In genomic region chr17:25867836-25868600, GRCm38 (mm10) we compare ENCODE assay signal across 7 mouse cellular contexts. TPM values are rescaled to one million over a fixed set of nuclear protein-coding genes. Genes with fewer than 3 reads are reported as not detected.
A peak's percentile ranks its signal among the peaks of the same experiment; 100 is the strongest.
DNase-seq lines count a peak whose midpoint lies in the region; ATAC-seq and TF ChIP-seq lines count a peak whose summit lies in the region.

No protein-coding gene starts in this region.

- H3K9ac ChIP-seq in forebrain, postnatal 0 days, result peak overlapping the region; percentile 57
- H3K9ac ChIP-seq in hindbrain, embryonic 14.5 days, result peak overlapping the region; percentile 70
- H3K9ac ChIP-seq in liver, embryonic 11.5 days (ENCODE audit: low read depth, low read length), result peak overlapping the region; percentile 82
- H3K9ac ChIP-seq in midbrain, postnatal 0 days (replicated peaks; ENCODE audit: low read length, poor library complexity, severe bottlenecking), result peak overlapping the region; percentile 74

- H3K4me1 ChIP-seq in forebrain, postnatal 0 days (ENCODE audit: insufficient read depth), result 0 out of 2 replicates have a peak, but pooled peaks cover 4% of the 10 kb centered on the region
- H3K4me1 ChIP-seq in hindbrain, embryonic 14.5 days (replicated peaks; ENCODE audit: control insufficient read depth, insufficient read depth, low read length), result peaks cover 12% of the 10 kb centered on the region
- peaks cover 14% of the 10 kb centered on the region for H3K4me1 ChIP-seq in liver, embryonic 11.5 days (replicated peaks; ENCODE audit: control insufficient read depth, insufficient read depth, low read length)
- peaks cover 10% of the 10 kb centered on the region; the same call in 1 of the 2 replicates for H3K4me1 ChIP-seq in midbrain, postnatal 0 days (ENCODE audit: insufficient read depth, low read length)

- no peaks in the 10 kb centered on the region; the same call in 1 of the 2 replicates for H3K36me3 ChIP-seq in forebrain, postnatal 0 days (ENCODE audit: insufficient read depth)
- H3K36me3 ChIP-seq in hindbrain, embryonic 14.5 days (replicated peaks; ENCODE audit: control insufficient read depth, insufficient read depth), result no peaks in the 10 kb centered on the region
- peaks cover 8% of the 10 kb centered on the region; the same call in 1 of the 2 replicates for H3K36me3 ChIP-seq in liver, embryonic 11.5 days (ENCODE audit: control insufficient read depth, insufficient read depth, low read length)
- H3K36me3 ChIP-seq in midbrain, postnatal 0 days (ENCODE audit: insufficient read depth, low read length), result peaks cover 9% of the 10 kb centered on the region; the same call in 1 of the 2 replicates

- H3K9me3 ChIP-seq in forebrain, postnatal 0 days (ENCODE audit: low read length), result no peaks in the 10 kb centered on the region
- no peaks in the 10 kb centered on the region for H3K9me3 ChIP-seq in hindbrain, embryonic 14.5 days (ENCODE audit: control insufficient read depth, low read length)
- H3K9me3 ChIP-seq in liver, embryonic 11.5 days (ENCODE audit: control insufficient read depth, low read length), result no peaks in the 10 kb centered on the region
- H3K9me3 ChIP-seq in midbrain, postnatal 0 days (ENCODE audit: low read length), result no peaks in the 10 kb centered on the region

- H3K4me3 ChIP-seq in forebrain, postnatal 0 days (ENCODE audit: low read depth, low read length), result peak overlapping the region; percentile 59
- H3K4me3 ChIP-seq in hindbrain, embryonic 14.5 days (replicated peaks; ENCODE audit: low read length), result peak overlapping the region; percentile 72
- peak overlapping the region; percentile 86 for H3K4me3 ChIP-seq in liver, embryonic 11.5 days (ENCODE audit: low read depth, low read length)
- peak overlapping the region; percentile 91 for H3K4me3 ChIP-seq in midbrain, postnatal 0 days (ENCODE audit: low read depth, low read length)

- H3K4me2 ChIP-seq in forebrain, postnatal 0 days (ENCODE audit: low read depth), result peak overlapping the region; percentile 92
- H3K4me2 ChIP-seq in hindbrain, embryonic 14.5 days (replicated peaks), result peak overlapping the region; percentile 92
- peak overlapping the region; percentile 93 for H3K4me2 ChIP-seq in liver, embryonic 11.5 days
- H3K4me2 ChIP-seq in midbrain, postnatal 0 days (ENCODE audit: low read depth, low read length, poor library complexity, severe bottlenecking), result peak overlapping the region; percentile 98

- peak; percentile 30 for DNase-seq in ZHBTc4 (ENCODE audit: low read depth, low spot score)
- peak; percentile 74 for DNase-seq in cerebellum, adult 11-12 months
- DNase-seq in forebrain, postnatal 0 days, result no peak
- DNase-seq in hindbrain, embryonic 14.5 days (ENCODE audit: low spot score), result no peak
- DNase-seq in liver, embryonic 11.5 days (ENCODE audit: low spot score), result peak; percentile 73
- no peak for DNase-seq in midbrain, postnatal 0 days (ENCODE audit: low spot score)
- no peak for DNase-seq in left cerebral cortex, adult 18-20 months (ENCODE audit: low spot score in 2 of 2)

- under 1% methylated on average over 42 of the region's 42 CpGs for WGBS in forebrain, postnatal 0 days
- 1% methylated on average over 41 of the region's 42 CpGs for WGBS in hindbrain, embryonic 14.5 days
- WGBS in liver, embryonic 11.5 days, result under 1% methylated on average over 42 of the region's 42 CpGs
- WGBS in midbrain, postnatal 0 days, result 2% methylated on average over 40 of the region's 42 CpGs

- H3K27me3 ChIP-seq in forebrain, postnatal 0 days (ENCODE audit: insufficient read depth, low read length), result no peaks in the 10 kb centered on the region
- no peaks in the 10 kb centered on the region for H3K27me3 ChIP-seq in hindbrain, embryonic 14.5 days (ENCODE audit: control insufficient read depth, insufficient read depth, low read length)
- H3K27me3 ChIP-seq in liver, embryonic 11.5 days (replicated peaks; ENCODE audit: control insufficient read depth, insufficient read depth, low read length), result no peaks in the 10 kb centered on the region
- H3K27me3 ChIP-seq in midbrain, postnatal 0 days (ENCODE audit: insufficient read depth, low read length), result no peaks in the 10 kb centered on the region

- ATAC-seq in forebrain, postnatal 0 days, result peak; percentile 50
- no peak; the same call in 1 of the 2 replicates for ATAC-seq in hindbrain, embryonic 14.5 days (ENCODE audit: low FRiP score)
- peak; percentile 68 for ATAC-seq in liver, embryonic 11.5 days (replicated peaks; ENCODE audit: low FRiP score)
- ATAC-seq in midbrain, postnatal 0 days (ENCODE audit: low FRiP score), result peak; percentile 52; the same call in 1 of the 2 replicates

- H3K27ac ChIP-seq in forebrain, postnatal 0 days (ENCODE audit: low read depth, low read length), result no peak overlapping the region; the same call in 1 of the 2 replicates
- H3K27ac ChIP-seq in hindbrain, embryonic 14.5 days, result 0 out of 2 replicates have a peak overlapping the region, but pooled peaks have one; percentile 10
- H3K27ac ChIP-seq in liver, embryonic 11.5 days (ENCODE audit: low read depth, low read length), result peak overlapping the region; percentile 70
- H3K27ac ChIP-seq in midbrain, postnatal 0 days (ENCODE audit: low read depth, low read length), result peak overlapping the region; percentile 63

- no peak for TF ChIP-seq CTCF in forebrain, postnatal 0 days (IDR thresholded peaks at IDR 0.05; ENCODE audit: low read depth)
- TF ChIP-seq CTCF in midbrain, postnatal 0 days (IDR thresholded peaks at IDR 0.05), result no peak

RNA-seq across cellular contexts. Expression of gene Mcrip2, which starts 0.5 kb away (rescaled TPM):
- 10.3 and 16.5 TPM in 2 replicates for total RNA-seq in forebrain, postnatal 0 days (2014; rRNA removed)
- 32.5 and 37.1 TPM in 2 replicates for polyA plus RNA-seq in forebrain, postnatal 0 days (2015; fragmentation: Nextera tagmentation; extraction: Ambion mirVana)
- 26.8 and 27.3 TPM in 2 replicates for polyA plus RNA-seq in hindbrain, embryonic 14.5 days (2014; fragmentation: Nextera tagmentation; extraction: Ambion mirVana)
- polyA plus RNA-seq in liver, embryonic 11.5 days (2014; fragmentation: Nextera tagmentation; extraction: Ambion mirVana), result 96.5 and 110 TPM in 2 replicates
- 14.6 and 29.9 TPM in 2 replicates for total RNA-seq in midbrain, postnatal 0 days (2014; rRNA removed)
- polyA plus RNA-seq in midbrain, postnatal 0 days (2015; fragmentation: Nextera tagmentation; extraction: Ambion mirVana), result 39.5 and 45.5 TPM in 2 replicates
- 10 to 100 TPM; 20.0 to 25.6 TPM for total RNA-seq in left cerebral cortex, adult 18-20 months (2021)

RNA-seq across cellular contexts. Expression of gene Wdr90, which starts 6.7 kb away (rescaled TPM):
- total RNA-seq in forebrain, postnatal 0 days (2014; rRNA removed), result 29.8 and 40.2 TPM in 2 replicates
- polyA plus RNA-seq in forebrain, postnatal 0 days (2015; fragmentation: Nextera tagmentation; extraction: Ambion mirVana), result 8.0 and 13.2 TPM in 2 replicates
- polyA plus RNA-seq in hindbrain, embryonic 14.5 days (2014; fragmentation: Nextera tagmentation; extraction: Ambion mirVana), result 13.1 and 14.2 TPM in 2 replicates
- 22.2 and 25.7 TPM in 2 replicates for polyA plus RNA-seq in liver, embryonic 11.5 days (2014; fragmentation: Nextera tagmentation; extraction: Ambion mirVana)
- 36.2 and 44.3 TPM in 2 replicates for total RNA-seq in midbrain, postnatal 0 days (2014; rRNA removed)
- 14.2 and 15.0 TPM in 2 replicates for polyA plus RNA-seq in midbrain, postnatal 0 days (2015; fragmentation: Nextera tagmentation; extraction: Ambion mirVana)
- 10 to 100 TPM; 26.0 to 31.5 TPM for total RNA-seq in left cerebral cortex, adult 18-20 months (2021)

RNA-seq across cellular contexts. Expression of gene Mettl26, which starts 6.9 kb away (rescaled TPM):
- 37.0 and 41.7 TPM in 2 replicates for total RNA-seq in forebrain, postnatal 0 days (2014; rRNA removed)
- polyA plus RNA-seq in forebrain, postnatal 0 days (2015; fragmentation: Nextera tagmentation; extraction: Ambion mirVana), result 43.1 and 62.2 TPM in 2 replicates
- polyA plus RNA-seq in hindbrain, embryonic 14.5 days (2014; fragmentation: Nextera tagmentation; extraction: Ambion mirVana), result 58.5 and 67.3 TPM in 2 replicates
- 70.7 and 74.5 TPM in 2 replicates for polyA plus RNA-seq in liver, embryonic 11.5 days (2014; fragmentation: Nextera tagmentation; extraction: Ambion mirVana)
- total RNA-seq in midbrain, postnatal 0 days (2014; rRNA removed), result 53.8 and 64.8 TPM in 2 replicates
- 67.3 and 74.0 TPM in 2 replicates for polyA plus RNA-seq in midbrain, postnatal 0 days (2015; fragmentation: Nextera tagmentation; extraction: Ambion mirVana)
- total RNA-seq in left cerebral cortex, adult 18-20 months (2021), result 10 to 100 TPM; 38.7 to 40.2 TPM

RNA-seq across cellular contexts. Expression of gene Wfikkn1, which starts 12.6 kb away (rescaled TPM):
- total RNA-seq in forebrain, postnatal 0 days (2014; rRNA removed), result 0.23 and 1.5 TPM in 2 replicates
- 0.28 and 0.29 TPM in 2 replicates for polyA plus RNA-seq in forebrain, postnatal 0 days (2015; fragmentation: Nextera tagmentation; extraction: Ambion mirVana)
- polyA plus RNA-seq in hindbrain, embryonic 14.5 days (2014; fragmentation: Nextera tagmentation; extraction: Ambion mirVana), result 0.63 and 0.71 TPM in 2 replicates
- polyA plus RNA-seq in liver, embryonic 11.5 days (2014; fragmentation: Nextera tagmentation; extraction: Ambion mirVana), result 2.1 and 2.4 TPM in 2 replicates
- total RNA-seq in midbrain, postnatal 0 days (2014; rRNA removed), result 0.77 and 1.7 TPM in 2 replicates
- 0.42 and 0.56 TPM in 2 replicates for polyA plus RNA-seq in midbrain, postnatal 0 days (2015; fragmentation: Nextera tagmentation; extraction: Ambion mirVana)
- 1 to 10 TPM; 1.4 to 1.7 TPM for total RNA-seq in left cerebral cortex, adult 18-20 months (2021)

RNA-seq across cellular contexts. Expression of gene Rhot2, which starts 23.4 kb away (rescaled TPM):
- total RNA-seq in forebrain, postnatal 0 days (2014; rRNA removed), result 35.4 and 53.1 TPM in 2 replicates
- 8.1 and 11.3 TPM in 2 replicates for polyA plus RNA-seq in forebrain, postnatal 0 days (2015; fragmentation: Nextera tagmentation; extraction: Ambion mirVana)
- polyA plus RNA-seq in hindbrain, embryonic 14.5 days (2014; fragmentation: Nextera tagmentation; extraction: Ambion mirVana), result 6.5 and 9.9 TPM in 2 replicates
- 9.6 and 12.8 TPM in 2 replicates for polyA plus RNA-seq in liver, embryonic 11.5 days (2014; fragmentation: Nextera tagmentation; extraction: Ambion mirVana)
- total RNA-seq in midbrain, postnatal 0 days (2014; rRNA removed), result 49.2 and 70.1 TPM in 2 replicates
- polyA plus RNA-seq in midbrain, postnatal 0 days (2015; fragmentation: Nextera tagmentation; extraction: Ambion mirVana), result 15.4 and 16.2 TPM in 2 replicates
- total RNA-seq in left cerebral cortex, adult 18-20 months (2021), result 10 to 100 TPM; 89.5 to 92.8 TPM

Comparison
In these comparisons a context has a peak if more than half of its experiments do, and no peak if none do; other contexts are left out.
1. DNase-seq: peak in ZHBTc4 (single experiment), cerebellum, adult 11-12 months (single experiment) and liver, embryonic 11.5 days (single experiment); none in forebrain, postnatal 0 days (single experiment), hindbrain, embryonic 14.5 days (single experiment), midbrain, postnatal 0 days (single experiment) and left cerebral cortex, adult 18-20 months (0 of 2).
2. Peak in every context shown above with its lines, with median percentiles within 50 percentile points of each other: H3K4me2 ChIP-seq, H3K4me3 ChIP-seq and H3K9ac ChIP-seq.